Mouse (Mus musculus) lung, adult 2 months (tissue): ENCODE measurements around the gene Slco3a1. TPM values are rescaled to one million over a fixed set of nuclear protein-coding genes. Genes with fewer than 3 reads are reported as not detected.
A peak's percentile ranks its signal among the peaks of the same experiment; 100 is the strongest.

Experiments
- DNase-seq: peaks from one replicate; pipeline ENCODE4 v3.0.0; 2022
- H3K4me1 ChIP-seq: fragments of 200-500 bp; 2 replicates; pipeline ENCODE4 v1.6.1; 2011; ENCODE audit warnings: low read length; ENCODE audit not compliant: control insufficient read depth, insufficient read depth
- H3K4me3 ChIP-seq: fragments of 200-500 bp; replicated peaks from 2 replicates; pipeline ENCODE3; 2011; ENCODE audit warnings: low read depth, mild to moderate bottlenecking, control low read depth, low read length; ENCODE audit errors: extremely low read depth
- CTCF ChIP-seq: fragments of 200-500 bp; IDR thresholded peaks from 2 replicates; pipeline ENCODE4 v1.5.1; 2011; ENCODE audit warnings: mild to moderate bottlenecking, low read length, control low read depth; ENCODE audit not compliant: insufficient read depth
- POLR2A ChIP-seq: fragments of 200-500 bp; IDR thresholded peaks from 2 replicates; pipeline ENCODE4 v1.6.1; 2011; ENCODE audit warnings: low read depth, mild to moderate bottlenecking, control low read depth, low read length, borderline replicate concordance; ENCODE audit errors: extremely low read depth
- WGBS: fragments of 180-500 bp; shearing (Covaris S2); methylation state at CpG from one replicate; pipeline ENCODE4 v1.1.7; 2018; 5-methylcytosine and 5-hydroxymethylcytosine counted together
- polyA plus RNA-seq: library from polyadenylated mRNA; depleted of rRNA; stranded (reverse); fragments of >200 nt; gene quantifications from 2 replicates; pipeline ENCODE4 v1.2.3, GENCODE M21; 2012

Slco3a1 gene
- polyA plus RNA-seq, 1 experiment = 156 TPM

DNA sequence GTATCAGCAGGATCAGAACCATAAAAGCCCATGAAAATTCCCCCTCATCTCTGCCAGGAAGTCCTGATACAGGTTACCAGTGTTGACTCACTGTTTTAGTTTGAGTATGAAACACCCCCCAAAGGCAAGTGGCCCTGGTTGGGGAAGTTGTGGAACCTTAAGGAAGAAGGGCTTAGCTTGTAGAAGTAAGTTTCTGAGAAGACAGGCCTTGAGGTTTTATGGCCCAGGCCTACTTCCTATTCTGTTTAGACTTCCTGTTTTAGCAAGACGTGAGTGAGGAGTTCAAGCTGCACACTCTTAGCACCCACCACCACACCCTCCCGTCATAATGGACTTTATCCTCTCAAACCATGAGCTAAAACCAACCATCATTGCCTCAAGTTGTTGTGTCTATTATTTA is 57.4 kb downstream of the Slco3a1 start:
- 39% methylated on average over 2 of the region's 2 CpGs for WGBS
- TF ChIP-seq CTCF = no peak
- TF ChIP-seq POLR2A = no peak

DNA sequence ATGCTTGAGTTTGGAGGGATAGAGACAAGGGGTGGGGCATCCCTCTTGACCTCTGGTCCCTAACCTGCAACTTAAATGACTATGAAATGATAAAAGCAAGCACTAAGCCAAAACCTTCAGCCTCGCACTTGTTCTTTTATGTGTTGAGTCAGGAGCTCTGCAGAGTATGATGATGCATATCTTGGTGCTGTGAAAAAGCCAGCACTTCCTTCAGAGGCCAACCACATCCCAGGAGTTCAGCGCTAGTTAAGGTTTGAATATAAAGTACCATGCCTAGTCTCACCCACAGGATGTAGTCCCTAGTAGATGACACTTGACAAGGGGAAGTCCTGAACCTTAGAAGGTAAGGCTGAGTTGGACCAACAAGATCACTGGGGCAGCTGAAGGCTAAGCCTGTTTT is 59.1 kb downstream of the Slco3a1 start:
- no peak for DNase-seq
- TF ChIP-seq CTCF (no peak), POLR2A (no peak)
- H3K4me3 ChIP-seq = no peak overlapping the region
- H3K4me1 ChIP-seq = no peaks in the 10 kb centered on the region; the same call in 1 of the 2 replicates
- 76% methylated on average over 2 of the region's 2 CpGs for WGBS

More for the DNA sequence above, 57.4 kb downstream of the Slco3a1 start:
- Histone ChIP-seq H3K4me3 (no peak overlapping the region), H3K4me1 (no peaks in the 10 kb centered on the region; the same call in 1 of the 2 replicates)
- DNase-seq = no peak

GRCm38 (mm10) chr7:74493775-74494174 is 60.8 kb downstream of the Slco3a1 start:
- no peak for DNase-seq
- 74% methylated on average over 1 of the region's 1 CpGs for WGBS
- TF ChIP-seq CTCF (no peak), POLR2A (no peak)
- Histone ChIP-seq H3K4me1 (no peaks in the 10 kb centered on the region; the same call in 1 of the 2 replicates), H3K4me3 (no peak overlapping the region)

DNA sequence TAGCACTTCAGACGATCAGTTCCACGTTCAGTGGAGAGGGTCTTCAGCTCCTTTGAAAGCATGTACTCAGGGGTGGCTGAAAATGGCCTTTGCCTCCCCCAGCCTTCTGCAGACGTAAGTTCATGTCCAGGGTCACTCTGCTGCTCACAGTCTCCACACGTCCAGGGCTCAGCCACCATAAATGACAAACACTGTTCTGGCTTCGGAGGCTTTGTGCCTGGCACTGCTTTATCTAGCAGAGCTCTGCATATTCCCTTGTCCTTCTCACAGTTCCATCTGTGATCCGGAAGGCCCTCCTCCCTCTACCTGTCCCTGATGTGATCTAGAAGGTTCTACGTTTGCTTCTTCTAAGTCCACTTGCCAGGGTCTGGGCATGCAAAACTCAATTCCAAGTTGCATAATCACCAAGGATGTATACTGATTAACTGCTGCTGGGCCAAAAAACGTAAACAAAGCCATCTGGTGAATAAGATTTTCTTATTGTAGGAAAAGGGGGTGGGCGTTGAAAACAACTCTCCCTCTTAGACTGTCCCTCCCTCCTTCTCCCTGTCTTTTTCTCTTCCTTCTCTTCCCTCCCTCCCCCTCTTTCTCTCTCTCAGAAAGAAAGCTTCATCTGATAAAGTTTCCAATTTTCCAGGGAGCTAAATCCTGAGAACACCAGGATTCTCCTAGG is 62.8 kb downstream of the Slco3a1 start:
- no peak for DNase-seq
- no peak for TF ChIP-seq CTCF
- no peak for TF ChIP-seq POLR2A
- WGBS = 77% methylated on average over 9 of the region's 9 CpGs
- no peaks in the 10 kb centered on the region; the same call in 1 of the 2 replicates for H3K4me1 ChIP-seq
- no peak overlapping the region for H3K4me3 ChIP-seq

- no peak for TF ChIP-seq POLR2A
- no peak for TF ChIP-seq CTCF
- 84% methylated on average over 3 of the region's 3 CpGs for WGBS
- Histone ChIP-seq H3K4me1 (peaks cover 3% of the 10 kb centered on the region), H3K4me3 (no peak overlapping the region)
- DNase-seq = no peak
Observed at GRCm38 (mm10) chr7:74488141-74488540, 66.4 kb downstream of the Slco3a1 start.

- Histone ChIP-seq H3K4me1 (peaks cover 3% of the 10 kb centered on the region), H3K4me3 (no peak overlapping the region)
- TF ChIP-seq CTCF (no peak), POLR2A (no peak)
- DNase-seq = no peak
- 83% methylated on average over 3 of the region's 3 CpGs for WGBS
Observed at GRCm38 (mm10) chr7:74487727-74488126, 66.9 kb downstream of the Slco3a1 start.

DNA sequence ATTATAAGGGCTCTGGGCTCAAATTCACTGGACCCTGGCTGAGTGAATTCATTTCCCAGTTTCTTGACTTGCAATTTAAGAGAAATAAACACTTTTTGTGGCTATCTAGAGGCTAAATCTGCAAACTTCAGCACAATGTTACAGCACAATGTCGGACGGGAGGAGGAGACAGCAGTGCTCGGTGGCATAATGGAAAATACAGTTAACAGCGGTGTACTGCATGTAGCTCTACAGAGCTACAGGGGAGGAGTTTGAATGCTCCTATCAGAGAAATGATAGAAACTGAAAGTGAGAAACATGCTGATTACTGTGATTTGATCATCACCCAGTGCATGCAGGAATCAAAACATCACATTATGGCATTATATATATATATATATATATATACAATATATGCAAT is 68.5 kb downstream of the Slco3a1 start:
- TF ChIP-seq CTCF (no peak), POLR2A (no peak)
- H3K4me3 ChIP-seq = no peak overlapping the region
- WGBS = 88% methylated on average over 4 of the region's 4 CpGs
- peaks cover 3% of the 10 kb centered on the region for H3K4me1 ChIP-seq
- no peak for DNase-seq

DNA sequence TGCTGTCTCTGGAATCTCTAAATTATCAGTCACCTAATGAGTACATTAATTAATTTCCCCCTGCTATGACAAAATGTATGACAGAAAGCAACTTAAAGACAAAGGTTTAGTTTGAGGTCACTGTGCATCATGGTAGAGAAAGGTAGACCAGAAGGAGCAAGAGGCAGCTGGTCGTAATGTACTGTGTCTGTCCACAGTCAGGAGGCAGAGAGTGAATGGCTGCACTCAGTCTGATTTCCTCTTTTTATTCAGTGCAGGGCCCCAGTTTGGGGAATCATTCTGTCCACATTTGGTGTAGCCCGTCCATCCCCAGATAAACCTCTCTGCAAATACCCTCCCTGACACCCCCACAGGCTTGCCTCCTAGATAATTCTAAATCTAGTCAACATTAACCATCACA is 68.9 kb downstream of the Slco3a1 start:
- TF ChIP-seq CTCF (no peak), POLR2A (no peak)
- Histone ChIP-seq H3K4me3 (no peak overlapping the region), H3K4me1 (peaks cover 3% of the 10 kb centered on the region)
- WGBS = 90% methylated on average over 2 of the region's 2 CpGs
- no peak for DNase-seq

GRCm38 (mm10) chr7:74484024-74484385 is 70.6 kb downstream of the Slco3a1 start:
- peak; percentile 58 for DNase-seq
- peaks cover 3% of the 10 kb centered on the region for H3K4me1 ChIP-seq
- 79% methylated on average over 2 of the region's 2 CpGs for WGBS
- H3K4me3 ChIP-seq = no peak overlapping the region
- TF ChIP-seq CTCF (no peak), POLR2A (no peak)

DNA sequence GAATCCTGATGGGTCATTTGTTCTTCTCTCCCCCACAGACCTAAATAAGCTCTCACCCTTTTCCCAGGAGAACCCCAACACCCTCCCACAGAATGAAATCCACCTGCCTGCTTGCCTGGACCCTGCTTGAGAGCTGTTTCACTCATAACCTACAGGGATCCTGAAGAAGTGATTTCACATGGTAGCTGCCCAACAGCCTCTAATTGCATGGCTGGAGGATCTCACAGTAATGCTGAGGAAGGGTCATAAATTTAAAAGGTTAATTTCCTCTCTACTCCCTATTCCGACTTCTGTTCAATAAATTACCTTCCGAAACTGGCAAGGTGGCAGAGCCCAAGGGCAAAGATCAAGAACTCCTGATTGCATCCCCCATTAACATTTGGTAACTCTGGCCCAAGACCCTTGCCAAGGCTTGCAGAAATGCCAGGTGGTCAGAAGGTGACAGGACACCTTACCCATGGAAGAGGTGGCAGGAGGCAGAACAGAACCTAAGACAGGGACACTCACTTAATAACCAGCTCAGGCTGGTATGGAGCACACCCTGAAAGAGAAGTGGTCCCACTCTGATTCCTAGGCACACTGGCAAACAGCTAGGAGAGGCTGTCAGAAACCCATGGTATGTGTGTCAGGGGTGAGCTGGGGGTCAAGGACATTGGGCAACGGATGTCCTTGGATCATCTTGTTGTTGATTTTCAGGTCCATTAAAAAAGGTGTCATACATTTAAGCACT is 71.1 kb downstream of the Slco3a1 start:
- Histone ChIP-seq H3K4me1 (peaks cover 3% of the 10 kb centered on the region), H3K4me3 (no peak overlapping the region)
- no peak for DNase-seq
- TF ChIP-seq POLR2A (no peak), CTCF (no peak)
- 86% methylated on average over 3 of the region's 3 CpGs for WGBS
